Mouse (Mus musculus) myocyte (in vitro differentiated cells): ENCODE data around the gene Qrich2.

ENCODE experiments used
- MAX ChIP-seq: IDR thresholded peaks from one replicate; pipeline ENCODE4 v1.6.1; 2011; ENCODE audit warnings: low read depth, mild to moderate bottlenecking, control low read depth
- MYOD1 ChIP-seq, 3 experiments: IDR thresholded peaks; one replicate each; pipeline ENCODE4 v1.6.1; 2011; ENCODE audit warnings: control low read depth in 2 of 3, low read depth in 2 of 3, mild to moderate bottlenecking in 2 of 3, moderate library complexity in 1 of 3; ENCODE audit not compliant: insufficient read length in 2 of 3, control insufficient read depth in 1 of 3
- POLR2A ChIP-seq: IDR thresholded peaks from one replicate; pipeline ENCODE4 v1.6.1; 2011; ENCODE audit warnings: low read depth, mild to moderate bottlenecking, control low read depth, moderate library complexity; ENCODE audit not compliant: insufficient read length
- SRF ChIP-seq: IDR thresholded peaks from one replicate; pipeline ENCODE4 v1.6.1; 2011; ENCODE audit warnings: low read depth; ENCODE audit not compliant: control insufficient read depth, insufficient read length
- USF1 ChIP-seq: IDR thresholded peaks from one replicate; pipeline ENCODE4 v1.6.1; 2011; ENCODE audit warnings: low read depth, mild to moderate bottlenecking, control low read depth, moderate library complexity

- no peak for TF ChIP-seq POLR2A
- no peak for TF ChIP-seq MYOD1 (IDR thresholded peaks at IDR 0.05; ENCODE audit: control insufficient read depth in 1 of 3, insufficient read length in 2 of 3, low read depth in 2 of 3)
- no peak for TF ChIP-seq SRF
- TF ChIP-seq USF1: no peak
- TF ChIP-seq MAX: no peak
Observed at GRCm38 (mm10) chr11:116470896-116471295, 4.9 kb upstream of the Qrich2 start.
